Mouse (Mus musculus): Measurements from ENCODE around the gene Dnah17.

The Dnah17 gene

DNA sequence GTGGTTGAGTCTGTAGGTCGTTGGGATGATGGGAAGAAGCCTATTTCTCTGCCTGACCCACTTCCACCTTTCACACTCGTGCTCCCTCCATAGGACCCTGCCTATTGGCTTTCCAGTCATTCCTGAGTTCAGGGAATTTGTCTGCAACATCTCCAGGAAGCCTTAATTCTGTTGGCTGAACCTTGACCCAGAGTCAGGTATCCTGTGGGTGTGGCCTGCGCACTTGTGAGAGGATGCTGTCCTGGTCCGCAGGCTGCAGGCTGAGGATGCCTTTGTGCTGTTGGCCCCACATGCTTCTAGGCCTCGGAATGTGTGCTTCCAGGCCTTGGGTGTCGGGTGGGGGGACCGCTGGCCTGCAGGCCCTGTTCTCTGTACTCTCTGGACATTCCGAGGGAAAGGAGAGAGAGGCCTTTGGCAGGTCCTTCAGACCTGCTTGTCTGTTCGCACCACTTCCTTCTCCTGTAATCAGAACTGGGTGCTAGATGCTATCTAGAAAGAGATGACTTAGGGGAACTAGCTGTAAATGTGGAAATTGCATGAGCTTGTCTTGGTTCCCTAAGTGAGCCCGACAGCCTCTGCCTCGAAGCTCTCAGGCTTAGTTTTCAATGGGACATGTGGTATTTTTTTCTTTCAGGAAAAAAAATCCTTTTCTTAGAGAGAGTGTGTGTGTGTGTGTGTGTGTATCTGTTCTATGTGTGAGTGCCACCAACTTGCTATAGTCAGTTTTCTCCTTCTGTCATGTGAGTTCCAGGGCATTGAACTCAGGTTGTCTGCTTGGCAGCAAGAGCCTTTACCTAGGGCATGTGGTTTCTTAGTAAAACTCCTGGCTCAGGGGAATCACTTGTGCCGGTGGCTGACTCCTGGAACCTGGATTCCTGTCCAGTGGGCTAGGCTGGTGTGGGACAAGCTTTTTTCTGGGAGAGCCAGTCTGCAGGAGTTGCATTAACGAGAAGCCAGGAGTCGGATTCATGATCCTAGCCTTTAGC, 137.0 kb downstream of the Dnah17 start:
- DNase-seq = no peak

DNA sequence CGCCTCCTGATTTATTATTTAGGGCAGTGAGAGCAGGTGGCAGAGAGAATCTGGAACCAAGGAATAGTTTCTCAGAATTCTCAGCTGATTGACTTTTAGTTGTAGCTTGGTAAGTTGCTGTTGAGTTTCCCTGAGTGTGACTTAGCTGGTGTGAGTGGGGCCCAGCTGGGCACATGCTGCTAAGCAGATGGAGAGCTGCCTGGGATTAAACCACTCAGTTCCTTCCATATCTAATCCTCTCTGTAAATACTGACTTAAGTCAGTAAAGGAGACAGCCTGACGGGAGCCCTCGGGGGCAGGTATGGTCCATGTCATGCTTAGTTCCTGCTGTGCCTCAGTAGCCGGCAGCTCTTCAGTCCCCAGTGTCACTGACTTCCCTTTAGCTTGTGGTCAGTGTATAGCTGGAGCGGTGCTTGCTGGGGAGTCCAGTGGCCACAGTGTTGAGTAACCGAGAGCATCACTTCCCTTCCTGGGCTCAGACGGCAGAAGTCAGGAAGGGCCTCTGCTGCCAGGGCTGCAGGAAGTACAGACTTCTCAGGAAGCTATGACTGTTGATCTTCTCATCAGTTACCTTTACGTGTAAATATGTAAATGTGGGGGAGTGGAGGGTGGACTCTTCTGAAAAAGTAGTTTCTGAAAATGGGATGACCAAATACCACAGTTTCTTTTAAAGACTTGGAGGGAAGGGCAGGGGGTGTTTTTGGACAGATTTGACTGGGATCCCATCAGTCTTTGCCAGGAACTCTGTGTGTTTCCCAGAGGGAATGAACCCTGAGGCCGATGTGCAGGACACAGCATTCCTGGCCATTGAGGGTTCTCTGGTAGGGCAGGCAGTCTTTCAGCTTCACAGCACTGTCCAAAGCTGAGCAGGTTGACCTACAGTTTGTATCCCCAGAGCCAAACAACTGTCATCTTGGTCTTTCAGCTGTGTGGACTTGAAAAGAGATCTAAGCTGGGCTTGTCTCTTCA, 138.6 kb downstream of the Dnah17 start:
- DNase-seq = peak; percentile 46

DNA sequence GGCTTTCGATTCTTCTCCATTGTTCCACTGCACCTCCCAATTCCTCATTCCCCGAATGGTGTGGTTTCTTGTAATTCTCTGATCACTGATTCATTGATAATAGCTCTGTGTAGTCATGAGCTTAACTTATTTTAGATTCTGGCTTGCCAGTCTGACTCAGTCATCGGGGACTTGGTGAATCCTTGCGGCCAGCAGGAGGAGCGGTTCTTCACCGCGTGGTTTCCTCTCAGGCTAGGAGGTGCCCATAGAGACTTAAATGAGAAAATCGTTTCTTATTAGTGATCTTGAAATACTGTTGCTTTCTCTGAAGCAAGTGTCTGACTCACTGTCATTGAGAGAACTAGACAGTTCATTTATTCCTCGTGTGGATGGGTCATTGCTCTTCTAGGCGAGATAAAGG, 140.5 kb downstream of the Dnah17 start:
- no peak for DNase-seq

DNA sequence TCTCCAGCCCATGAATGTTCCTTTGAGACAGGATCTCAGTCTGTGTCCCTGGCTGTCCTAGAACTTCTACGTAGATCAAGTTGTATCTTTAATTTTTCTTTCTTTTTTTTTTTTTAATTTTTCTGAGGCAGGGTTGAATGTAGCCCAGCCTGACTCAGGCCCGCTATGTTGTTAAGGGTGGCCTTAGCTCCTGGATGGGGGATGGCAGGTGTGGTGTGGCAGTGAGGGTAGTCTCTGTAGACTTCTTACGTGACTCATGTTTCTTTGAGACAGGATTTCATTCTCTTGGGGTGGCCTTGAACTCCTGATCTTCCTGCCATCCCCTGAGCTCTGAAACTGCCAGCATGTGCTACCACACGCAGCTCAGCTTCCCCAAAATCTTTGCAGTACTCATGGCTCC, 141.2 kb downstream of the Dnah17 start:
- no peak for DNase-seq

DNA sequence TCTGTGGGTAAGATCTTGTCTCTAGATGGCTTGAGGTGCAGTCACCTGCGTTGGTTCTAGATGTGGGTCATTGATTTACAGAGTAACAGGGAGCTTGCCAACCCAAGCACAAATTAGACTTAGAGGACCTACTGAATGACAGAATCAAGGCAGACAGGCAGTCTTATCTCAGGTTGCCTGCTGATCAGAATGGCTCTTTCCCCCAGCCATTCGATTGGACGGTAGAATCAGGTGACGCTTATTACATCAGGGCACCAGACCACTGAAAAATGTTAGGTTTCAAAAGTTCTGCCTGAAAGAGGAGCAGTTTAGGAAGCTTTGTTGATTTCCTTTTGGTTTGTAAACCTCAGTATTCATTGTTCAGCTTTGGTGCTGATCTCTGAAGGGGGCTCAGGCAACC, 142.5 kb downstream of the Dnah17 start:
- no peak for DNase-seq

DNA sequence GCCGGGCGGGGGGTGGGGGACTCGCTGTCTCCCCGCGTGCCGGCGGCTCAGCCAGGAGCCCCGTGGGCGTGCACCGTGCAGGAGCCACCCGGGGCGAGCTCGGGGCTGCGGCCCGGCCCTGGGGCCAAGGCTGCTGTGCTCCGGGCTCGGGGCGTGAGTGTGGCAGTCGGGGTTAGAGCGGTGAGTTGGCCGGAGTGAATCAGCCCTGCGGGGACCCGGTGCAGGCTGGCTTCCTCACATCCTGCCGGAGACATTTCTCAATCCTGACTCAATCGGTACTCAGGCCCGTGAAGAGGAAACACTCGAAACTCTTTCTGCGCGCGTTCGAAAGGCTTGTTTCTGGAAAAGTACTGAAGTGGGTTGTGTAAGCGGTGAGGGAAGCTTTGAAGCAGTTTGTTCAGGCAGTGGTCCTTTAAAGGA, 143.4 kb downstream of the Dnah17 start:
- DNase-seq = peak; percentile 57

DNA sequence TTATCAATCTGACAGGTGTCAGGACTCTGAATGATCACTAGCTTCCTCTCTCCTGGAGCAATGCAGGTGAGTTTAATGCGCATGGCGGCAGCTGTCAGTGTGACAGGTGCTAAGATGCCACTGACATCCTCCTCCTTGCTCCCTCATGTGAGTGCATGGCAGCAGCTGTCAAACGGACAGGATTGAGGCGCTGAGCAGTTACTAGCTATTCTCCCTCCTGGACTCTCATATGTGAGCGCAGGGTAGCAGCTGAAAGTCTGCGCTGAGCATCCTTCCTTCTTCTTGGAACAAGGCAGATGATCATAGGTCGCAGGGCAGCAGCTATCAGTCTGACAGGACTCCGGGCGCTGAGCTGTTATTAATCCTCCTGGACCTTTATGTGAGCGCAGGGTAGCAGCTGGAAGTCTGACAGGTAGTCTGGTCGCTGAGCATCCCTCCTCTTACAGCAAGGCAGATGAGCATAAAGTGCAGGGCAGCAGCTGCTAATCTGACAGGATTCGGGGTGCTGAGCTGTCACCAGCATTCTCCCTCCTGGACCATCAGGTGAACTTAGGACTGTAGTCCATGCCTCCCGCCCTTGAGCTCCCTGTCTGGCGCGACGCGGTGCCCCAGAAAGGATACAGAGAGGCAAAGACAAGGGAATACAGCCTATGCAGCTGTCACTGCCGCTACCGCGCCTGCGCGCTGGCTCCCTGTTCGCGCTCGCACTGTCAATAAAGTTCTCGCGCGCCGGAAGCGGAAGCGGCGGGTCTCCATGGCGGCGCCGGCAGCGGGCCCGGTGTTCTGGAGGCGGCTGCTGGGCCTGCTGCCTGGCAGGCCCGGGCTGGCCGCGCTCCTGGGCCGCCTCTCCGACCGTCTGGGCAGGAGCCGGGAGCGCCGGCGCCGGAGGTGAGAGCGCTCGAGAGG, 144.1 kb downstream of the Dnah17 start, which contains the start of gene Pgs1:
Gene Pgs1, plus strand, starts transcription at position 167 of the 906 bp plus-strand sequence.
- peak; percentile 95 for DNase-seq

DNA sequence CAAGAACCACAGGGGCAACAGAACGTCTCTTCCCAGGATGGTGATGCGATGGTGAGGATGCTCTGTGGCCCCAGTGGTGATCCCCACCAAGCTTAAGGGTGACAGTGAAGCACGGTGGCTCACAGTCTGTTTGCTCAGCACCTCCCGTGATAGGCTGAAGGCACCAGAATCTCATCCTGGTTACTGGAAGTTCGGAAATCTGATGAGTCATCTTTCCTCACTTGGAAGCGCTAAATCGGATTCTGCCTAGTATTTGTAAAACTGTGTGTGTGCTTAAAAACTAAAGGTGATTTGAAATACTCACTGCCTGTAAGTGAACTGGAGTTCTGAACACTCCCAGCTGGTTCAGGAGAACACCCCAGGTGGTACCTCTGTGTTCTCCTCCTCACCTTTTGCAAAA, 146.7 kb downstream of the Dnah17 start:
- DNase-seq = no peak

DNA sequence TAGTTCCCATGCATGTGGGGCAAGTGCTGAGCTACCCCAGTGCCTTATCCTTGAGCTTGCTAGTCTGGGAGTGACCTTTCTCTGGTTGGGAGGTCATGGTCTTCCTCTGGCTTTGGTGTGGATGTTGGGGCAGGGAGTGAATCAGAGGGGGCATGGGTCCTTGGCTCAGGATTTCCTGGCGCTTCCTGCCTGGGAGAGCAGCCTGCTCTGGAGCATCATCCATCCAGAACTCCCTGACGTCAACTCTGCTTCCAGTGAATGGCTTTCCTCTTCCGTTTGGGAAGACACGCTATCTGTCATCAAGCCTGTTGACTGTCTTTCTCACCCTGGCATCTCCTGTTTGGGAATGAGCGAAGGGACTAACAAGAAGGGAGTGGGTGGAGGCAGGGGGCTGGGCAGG, 148.0 kb downstream of the Dnah17 start:
- peak; percentile 48 for DNase-seq

DNA sequence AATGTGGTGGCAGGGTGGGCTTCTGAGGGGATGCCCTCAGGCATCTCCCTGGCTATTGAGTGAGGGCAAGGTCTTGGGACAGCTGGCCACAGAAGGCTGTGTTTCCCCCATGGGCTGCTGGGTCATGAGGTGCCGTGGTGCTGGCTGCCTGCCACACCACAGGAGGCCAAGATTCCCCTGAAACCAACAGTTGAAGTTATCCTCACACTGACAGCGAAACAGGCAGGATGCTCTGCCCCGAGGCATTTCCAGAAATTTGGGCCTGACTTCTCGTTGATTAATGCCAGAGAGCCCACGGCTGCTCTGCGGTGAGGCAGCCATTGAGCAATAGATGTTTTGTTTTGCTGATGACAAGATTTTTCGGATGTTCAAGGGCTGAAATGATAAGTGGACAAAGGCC, 151.0 kb downstream of the Dnah17 start:
- peak; percentile 54 for DNase-seq

DNA sequence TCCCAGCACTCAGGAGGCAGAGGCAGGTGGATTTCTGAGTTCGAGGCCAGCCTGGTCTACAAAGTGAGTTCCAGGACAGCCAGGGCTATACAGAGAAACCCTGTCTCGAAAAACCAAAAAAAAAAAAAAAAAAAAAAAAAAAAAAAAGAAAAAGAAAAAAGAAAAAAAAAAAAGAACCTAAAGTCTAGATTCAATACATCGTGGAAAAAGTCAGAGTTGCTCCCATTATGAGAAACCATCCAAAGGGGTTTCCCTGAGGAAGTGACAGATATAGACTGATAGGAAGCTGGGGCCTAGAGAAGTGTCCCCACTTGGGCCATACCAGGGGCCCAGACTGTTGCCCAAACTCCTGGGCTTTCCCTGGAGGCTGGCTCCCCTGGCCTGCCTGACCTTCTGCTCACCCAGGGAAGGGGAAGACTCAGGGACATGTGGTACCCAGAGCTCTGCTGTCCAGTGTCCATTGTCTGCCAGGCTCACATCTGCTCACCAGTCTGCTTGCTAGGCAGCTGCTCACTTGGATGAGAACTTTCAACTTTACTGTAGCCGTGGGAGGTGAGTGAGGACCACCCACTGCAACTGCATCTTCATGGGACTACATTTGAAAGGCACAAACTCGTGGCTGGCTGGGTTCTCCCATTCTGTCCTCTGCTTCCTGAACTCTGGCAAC, 152.6 kb downstream of the Dnah17 start:
- DNase-seq = no peak

DNA sequence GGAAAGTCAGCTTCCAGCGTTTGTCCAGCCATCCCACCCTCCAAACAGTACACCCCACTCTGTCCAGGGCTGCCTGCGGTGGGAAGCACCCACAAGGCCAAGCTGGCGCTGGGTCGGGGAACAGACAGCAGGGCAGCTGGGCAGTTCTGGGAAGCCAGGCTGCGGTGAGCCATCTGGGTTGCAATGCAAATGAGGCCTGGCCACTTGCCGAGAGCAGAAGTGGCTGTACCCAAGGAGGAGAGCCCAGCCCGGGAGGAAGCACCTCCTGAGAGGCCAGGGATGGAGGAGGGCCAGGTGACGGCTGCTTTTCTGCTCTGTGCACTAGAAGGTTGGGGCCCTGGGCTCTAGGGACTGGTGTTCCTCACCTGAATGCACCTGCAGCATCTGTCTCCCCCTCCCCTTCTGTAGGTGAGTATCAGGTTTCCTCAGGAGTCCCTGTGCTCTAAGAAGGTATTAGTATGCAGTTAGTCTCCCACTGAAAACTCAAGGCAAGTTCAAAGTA, 154.3 kb downstream of the Dnah17 start:
- peak; percentile 69 for DNase-seq

DNA sequence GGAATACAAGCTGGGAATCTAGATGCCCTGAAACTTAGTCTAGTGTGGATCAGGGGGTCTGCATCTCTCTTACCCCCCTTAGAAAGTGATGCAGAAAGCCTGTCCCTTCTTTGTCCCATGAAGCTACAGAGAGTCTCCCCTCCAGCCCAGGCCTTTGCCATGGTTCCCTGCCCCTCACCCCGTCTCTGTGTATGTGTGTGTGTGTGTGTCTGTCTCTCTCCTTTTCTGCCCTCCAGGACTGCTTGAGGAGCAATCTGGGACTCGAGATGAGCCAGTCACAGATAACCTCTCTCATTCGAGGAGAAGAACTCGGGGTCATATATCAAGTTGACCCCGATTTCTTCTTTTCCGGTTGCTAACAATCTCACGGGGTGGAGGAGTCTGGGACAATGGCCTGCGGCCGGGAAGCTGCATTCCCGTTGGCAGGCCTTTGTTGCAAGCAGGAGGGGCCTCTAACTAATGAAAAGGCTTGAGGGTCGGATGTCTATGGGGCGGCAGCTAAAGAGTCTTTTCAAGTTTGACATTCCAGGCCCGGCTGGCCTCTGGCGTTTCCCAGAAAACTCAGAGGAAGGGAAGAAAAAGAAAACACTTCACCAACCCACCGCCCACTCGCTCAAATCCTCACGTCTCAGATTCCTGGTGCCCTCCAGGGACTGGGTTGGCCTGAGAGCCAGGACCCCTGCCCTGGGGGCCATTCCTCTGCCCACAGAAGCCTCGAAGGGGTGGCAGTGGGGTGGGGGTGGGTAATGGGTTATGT, 155.0 kb downstream of the Dnah17 start:
- peak; percentile 61 for DNase-seq

DNA sequence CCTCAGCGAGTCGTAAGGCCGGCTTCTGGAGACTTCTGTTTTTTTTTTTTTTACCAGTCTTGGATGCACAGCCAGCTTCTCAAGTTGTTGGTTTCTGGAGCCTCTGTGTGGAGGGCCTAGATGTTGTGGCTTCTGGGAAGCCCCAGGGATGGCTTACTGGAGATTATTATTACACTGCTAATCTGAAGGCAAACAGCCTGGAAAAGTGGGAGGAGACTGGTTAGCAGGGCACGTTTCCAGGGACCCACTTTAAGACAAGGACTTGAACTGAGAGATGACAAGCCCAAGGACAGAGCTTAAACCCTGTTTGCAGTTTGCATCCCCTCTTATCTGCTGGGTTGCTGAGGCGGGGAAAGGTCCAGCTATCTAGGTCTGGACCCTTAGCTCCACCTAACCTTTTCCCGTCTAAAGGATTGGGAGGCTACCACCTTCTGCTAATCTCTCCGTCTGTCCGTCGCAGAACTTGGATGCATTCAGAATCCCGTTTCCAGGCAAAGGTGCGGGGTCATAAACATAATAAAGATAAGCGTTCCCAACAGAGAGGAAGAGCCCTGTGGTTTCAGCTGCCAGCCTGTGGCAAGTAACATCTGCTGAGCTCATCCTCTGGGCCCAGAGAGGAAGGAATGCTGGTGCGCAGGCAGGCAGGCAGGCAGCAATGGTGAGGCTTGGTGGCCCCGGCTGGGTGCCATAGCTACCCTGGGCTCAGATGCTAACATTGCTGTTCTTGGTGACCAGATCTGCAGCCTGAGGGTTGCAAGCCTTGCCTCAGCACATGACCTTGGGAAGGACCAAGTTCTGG, 155.9 kb downstream of the Dnah17 start:
- peak; percentile 29 for DNase-seq

DNA sequence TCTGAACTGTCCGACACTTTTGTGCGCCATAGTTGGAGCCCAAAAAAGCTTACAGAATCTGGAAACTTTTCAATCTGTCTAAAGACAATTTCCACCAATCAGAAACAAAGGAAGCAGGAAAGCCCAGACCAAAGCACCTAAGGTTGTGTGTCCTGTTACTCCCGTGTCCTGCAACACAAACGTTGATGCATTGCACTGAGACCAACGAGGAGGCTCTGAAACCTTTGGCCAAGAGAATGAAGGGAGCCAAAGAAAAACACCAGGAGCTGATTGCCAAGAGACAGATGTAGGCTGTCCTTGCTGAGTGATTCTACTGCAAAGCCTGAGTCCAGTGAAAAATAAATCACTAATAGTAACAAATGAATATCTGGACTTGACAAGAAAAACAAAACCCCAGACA, 156.9 kb downstream of the Dnah17 start:
- DNase-seq = no peak

DNA sequence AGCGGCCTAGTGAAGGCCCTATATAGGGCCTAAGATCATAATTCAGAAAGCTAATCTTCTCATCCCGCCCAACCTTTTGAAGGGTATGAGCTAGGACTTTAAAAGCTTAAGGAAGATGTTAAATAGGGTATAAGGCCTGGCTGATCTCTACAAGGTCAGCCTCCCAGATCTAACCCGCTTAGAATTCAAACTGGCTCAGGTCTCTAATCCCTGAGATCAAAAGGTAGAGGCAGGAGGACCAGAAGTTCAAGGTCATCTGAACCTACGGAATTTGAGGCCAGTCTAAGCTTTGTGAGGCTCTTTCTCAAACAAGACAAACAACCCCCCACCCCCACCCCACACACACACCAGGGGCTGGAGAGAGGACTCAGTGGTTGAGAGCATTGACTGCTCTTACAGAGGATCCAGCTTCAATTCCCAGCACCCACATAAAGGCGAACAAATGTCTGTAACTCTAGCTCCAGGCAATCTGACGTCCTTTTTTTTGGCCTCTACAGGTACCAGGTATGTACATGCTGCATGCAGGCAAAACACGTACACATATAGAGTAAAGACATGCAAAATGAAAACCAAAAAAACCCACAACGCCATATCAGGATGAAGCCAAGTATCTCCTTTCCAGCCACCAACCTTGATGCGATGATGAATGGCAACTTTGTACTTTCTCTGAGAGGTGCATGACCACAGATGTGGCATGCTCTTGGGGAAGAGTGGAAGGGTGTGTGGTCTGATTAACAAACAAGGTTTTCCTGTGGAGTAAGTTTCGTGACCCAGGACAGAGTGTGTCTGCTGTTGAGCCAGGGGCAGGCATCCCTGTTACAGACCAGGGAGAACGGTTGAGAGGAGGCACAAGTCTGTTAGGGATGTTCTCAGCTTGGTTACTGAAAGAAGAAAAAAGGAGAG, 157.5 kb downstream of the Dnah17 start:
- DNase-seq = no peak

Measured in kidney, postnatal 10 days (tissue).